Mouse (Mus musculus): Measurements from ENCODE around the gene Tnfrsf1a.

DNA sequence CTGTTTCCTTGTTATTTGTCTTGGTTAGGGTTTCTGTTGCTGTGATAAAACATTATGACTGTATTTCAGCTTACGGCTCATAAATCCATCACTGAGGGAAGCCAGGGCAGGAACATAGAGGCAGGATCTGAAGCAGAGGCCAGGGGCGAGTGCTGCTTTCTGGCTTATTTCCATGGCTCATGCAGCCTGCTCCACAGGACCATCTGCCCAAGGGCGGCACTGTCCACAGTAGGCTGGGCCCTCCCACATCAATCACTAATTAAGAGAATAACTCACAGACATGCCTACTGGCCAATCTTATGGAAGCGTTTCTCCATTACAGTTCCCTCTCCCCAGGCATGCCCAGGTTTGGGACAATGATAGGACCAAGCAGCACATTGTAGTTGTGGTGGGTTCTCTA lies 45.9 kb upstream of the Tnfrsf1a start:
- no peak for TF ChIP-seq POLR2A (IDR thresholded peaks at IDR 0.05; ENCODE audit: borderline replicate concordance, low read depth, low read length)
- TF ChIP-seq CTCF (IDR thresholded peaks at IDR 0.05; ENCODE audit: low read depth, low read length), result no peak
